Mouse (Mus musculus) spleen, adult 2 months (tissue): ENCODE data around the gene Ctdspl2.

Experiments
- CTCF ChIP-seq: fragments of 200-500 bp; IDR thresholded peaks from 2 replicates; pipeline ENCODE4 v1.5.1; 2011; ENCODE audit warnings: mild to moderate bottlenecking, inconsistent platforms; ENCODE audit not compliant: insufficient read depth, insufficient read length, insufficient replicate concordance; ENCODE audit errors: extremely low read depth
- POLR2A ChIP-seq: fragments of 200-500 bp; IDR thresholded peaks from 2 replicates; pipeline ENCODE4 v1.6.1; 2011; ENCODE audit warnings: low read depth, low read length, inconsistent platforms

GRCm38 (mm10) chr2:121995738-121996137, 39.9 kb downstream of the Ctdspl2 start:
- TF ChIP-seq CTCF (no peak), POLR2A (no peak)
